Mouse (Mus musculus): ENCODE results near the gene Plpp7. TPM values are rescaled to one million over a fixed set of nuclear protein-coding genes. Genes with fewer than 3 reads are reported as not detected.

Gene Plpp7
- 3.3 and 17.4 TPM in 2 replicates for polyA plus RNA-seq (2012; ENCODE audit: insufficient read depth, low replicate concordance)

GRCm38 (mm10) chr2:32095351-32096121 is at the start of gene Plpp7:
Gene Plpp7 (plus strand): TSS chr2:32095528.
- peak within 1 kb of the TSS; percentile 84 for H3K4me3 ChIP-seq (replicated peaks)
- no peak for TF ChIP-seq GATA1 (IDR thresholded peaks at IDR 0.05; ENCODE audit: borderline replicate concordance, low read length)
- no peak for TF ChIP-seq FLI1 (IDR thresholded peaks at IDR 0.05; ENCODE audit: low read length)
- peaks cover 70% of the 10 kb centered on the region for H3K4me1 ChIP-seq

GRCm38 (mm10) chr2:32046009-32046408 is 49.3 kb upstream of the Plpp7 start:
- no peaks in the 10 kb centered on the region for H3K4me1 ChIP-seq

More at GRCm38 (mm10) chr2:32095351-32096121, at the start of gene Plpp7:
- Histone ChIP-seq H3K9me3 (peaks cover 13% of the 10 kb centered on the region), H3K27me3 (replicated peaks) (peaks cover 9% of the 10 kb centered on the region), H3K36me3 (replicated peaks; ENCODE audit: low read length) (peaks cover 23% of the 10 kb centered on the region)

GRCm38 (mm10) chr2:32047323-32047722 is 48.0 kb upstream of the Plpp7 start:
- no peaks in the 10 kb centered on the region for H3K27me3 ChIP-seq (replicated peaks)
- no peaks in the 10 kb centered on the region for H3K4me1 ChIP-seq
- no peaks in the 10 kb centered on the region for H3K9me3 ChIP-seq
- TF ChIP-seq FLI1 (IDR thresholded peaks at IDR 0.05; ENCODE audit: low read length), result no peak
- TF ChIP-seq GATA1 (IDR thresholded peaks at IDR 0.05; ENCODE audit: borderline replicate concordance, low read length), result no peak
- peaks cover 95% of the 10 kb centered on the region for H3K36me3 ChIP-seq (replicated peaks; ENCODE audit: low read length)
- H3K4me3 ChIP-seq (replicated peaks), result no peak overlapping the region

More at GRCm38 (mm10) chr2:32046009-32046408, 49.3 kb upstream of the Plpp7 start:
- H3K27me3 ChIP-seq (replicated peaks), result no peaks in the 10 kb centered on the region
- H3K36me3 ChIP-seq (replicated peaks; ENCODE audit: low read length), result peaks cover 94% of the 10 kb centered on the region
- TF ChIP-seq FLI1 (IDR thresholded peaks at IDR 0.05; ENCODE audit: low read length) (no peak), GATA1 (IDR thresholded peaks at IDR 0.05; ENCODE audit: borderline replicate concordance, low read length) (no peak)
- no peaks in the 10 kb centered on the region for H3K9me3 ChIP-seq
- H3K4me3 ChIP-seq (replicated peaks), result no peak overlapping the region

GRCm38 (mm10) chr2:32051791-32052190 is 43.5 kb upstream of the Plpp7 start:
- H3K9me3 ChIP-seq, result no peaks in the 10 kb centered on the region
- H3K4me1 ChIP-seq, result peaks cover 21% of the 10 kb centered on the region
- TF ChIP-seq FLI1 (IDR thresholded peaks at IDR 0.05; ENCODE audit: low read length) (no peak), GATA1 (IDR thresholded peaks at IDR 0.05; ENCODE audit: borderline replicate concordance, low read length) (no peak)
- H3K36me3 ChIP-seq (replicated peaks; ENCODE audit: low read length), result peaks cover 78% of the 10 kb centered on the region
- H3K4me3 ChIP-seq (replicated peaks), result no peak overlapping the region
- H3K27me3 ChIP-seq (replicated peaks), result no peaks in the 10 kb centered on the region

GRCm38 (mm10) chr2:32052418-32052817 is 42.9 kb upstream of the Plpp7 start:
- no peak for TF ChIP-seq FLI1 (IDR thresholded peaks at IDR 0.05; ENCODE audit: low read length)
- TF ChIP-seq GATA1 (IDR thresholded peaks at IDR 0.05; ENCODE audit: borderline replicate concordance, low read length), result no peak
- Histone ChIP-seq H3K27me3 (replicated peaks) (no peaks in the 10 kb centered on the region), H3K36me3 (replicated peaks; ENCODE audit: low read length) (peaks cover 75% of the 10 kb centered on the region), H3K9me3 (no peaks in the 10 kb centered on the region), H3K4me1 (peaks cover 27% of the 10 kb centered on the region), H3K4me3 (replicated peaks) (no peak overlapping the region)

- Histone ChIP-seq H3K4me1 (peaks cover 55% of the 10 kb centered on the region), H3K9me3 (no peaks in the 10 kb centered on the region), H3K36me3 (replicated peaks; ENCODE audit: low read length) (peaks cover 57% of the 10 kb centered on the region), H3K4me3 (replicated peaks) (no peak overlapping the region), H3K27me3 (replicated peaks) (no peaks in the 10 kb centered on the region)
- no peak for TF ChIP-seq GATA1 (IDR thresholded peaks at IDR 0.05; ENCODE audit: borderline replicate concordance, low read length)
- no peak for TF ChIP-seq FLI1 (IDR thresholded peaks at IDR 0.05; ENCODE audit: low read length)
Measured at GRCm38 (mm10) chr2:32055357-32055965, 39.9 kb upstream of the Plpp7 start.

GRCm38 (mm10) chr2:32056524-32056923 is 38.8 kb upstream of the Plpp7 start:
- Histone ChIP-seq H3K4me1 (peaks cover 66% of the 10 kb centered on the region), H3K4me3 (replicated peaks) (no peak overlapping the region), H3K9me3 (no peaks in the 10 kb centered on the region), H3K27me3 (replicated peaks) (no peaks in the 10 kb centered on the region), H3K36me3 (replicated peaks; ENCODE audit: low read length) (peaks cover 47% of the 10 kb centered on the region)
- TF ChIP-seq GATA1 (IDR thresholded peaks at IDR 0.05; ENCODE audit: borderline replicate concordance, low read length), result no peak
- no peak for TF ChIP-seq FLI1 (IDR thresholded peaks at IDR 0.05; ENCODE audit: low read length)

GRCm38 (mm10) chr2:32057360-32057759 is 38.0 kb upstream of the Plpp7 start:
- H3K4me3 ChIP-seq (replicated peaks), result no peak overlapping the region
- H3K27me3 ChIP-seq (replicated peaks), result no peaks in the 10 kb centered on the region
- peaks cover 41% of the 10 kb centered on the region for H3K36me3 ChIP-seq (replicated peaks; ENCODE audit: low read length)
- peaks cover 74% of the 10 kb centered on the region for H3K4me1 ChIP-seq
- TF ChIP-seq GATA1 (IDR thresholded peaks at IDR 0.05; ENCODE audit: borderline replicate concordance, low read length), result no peak
- no peaks in the 10 kb centered on the region for H3K9me3 ChIP-seq

GRCm38 (mm10) chr2:32057794-32058193 is 37.5 kb upstream of the Plpp7 start:
- peaks cover 79% of the 10 kb centered on the region for H3K4me1 ChIP-seq
- no peak overlapping the region for H3K4me3 ChIP-seq (replicated peaks)
- H3K36me3 ChIP-seq (replicated peaks; ENCODE audit: low read length), result peaks cover 41% of the 10 kb centered on the region
- H3K9me3 ChIP-seq, result no peaks in the 10 kb centered on the region
- TF ChIP-seq GATA1 (IDR thresholded peaks at IDR 0.05; ENCODE audit: borderline replicate concordance, low read length) (no peak), FLI1 (IDR thresholded peaks at IDR 0.05; ENCODE audit: low read length) (no peak)
- no peaks in the 10 kb centered on the region for H3K27me3 ChIP-seq (replicated peaks)

- no peaks in the 10 kb centered on the region for H3K27me3 ChIP-seq (replicated peaks)
- H3K9me3 ChIP-seq, result no peaks in the 10 kb centered on the region
- H3K4me1 ChIP-seq, result peaks cover 83% of the 10 kb centered on the region
- no peak overlapping the region for H3K4me3 ChIP-seq (replicated peaks)
- TF ChIP-seq GATA1 (IDR thresholded peaks at IDR 0.05; ENCODE audit: borderline replicate concordance, low read length), result no peak
- TF ChIP-seq FLI1 (IDR thresholded peaks at IDR 0.05; ENCODE audit: low read length), result no peak
- peaks cover 44% of the 10 kb centered on the region for H3K36me3 ChIP-seq (replicated peaks; ENCODE audit: low read length)
Measured at GRCm38 (mm10) chr2:32058241-32058640, 37.1 kb upstream of the Plpp7 start.

Data from megakaryocyte, embryonic 14.5 days (primary cell).